Mouse (Mus musculus) neural tube, embryonic 14.5 days (tissue): ENCODE results near the gene Mamstr. TPM values are rescaled to one million over a fixed set of nuclear protein-coding genes. Genes with fewer than 3 reads are reported as not detected.

Source experiments
- ATAC-seq: fragments of 200-750 bp; cut with Nextera tagmentation; 2 replicates; pipeline ENCODE4 v1.8.0; 2017; ENCODE audit warnings: low read depth, mild to moderate bottlenecking, moderate TSS enrichment, moderate library complexity
- H3K27ac ChIP-seq: fragments of 300-500 bp; sonication (generic); 2 replicates; pipeline ENCODE4 v1.5.1; 2014; ENCODE audit warnings: low read depth, mild to moderate bottlenecking, control low read depth, low read length, moderate library complexity, mixed read lengths
- H3K27me3 ChIP-seq: fragments of 300-500 bp; sonication (generic); 2 replicates; pipeline ENCODE4 v1.6.1; 2014; ENCODE audit warnings: low read length; ENCODE audit not compliant: control insufficient read depth, insufficient read depth
- H3K36me3 ChIP-seq: fragments of 300-500 bp; sonication (generic); 2 replicates; pipeline ENCODE4 v1.6.1; 2014; ENCODE audit warnings: low read length, mixed read lengths; ENCODE audit not compliant: control insufficient read depth, insufficient read depth
- H3K4me1 ChIP-seq: fragments of 300-500 bp; sonication (generic); 2 replicates; pipeline ENCODE4 v1.6.1; 2014; ENCODE audit warnings: low read length; ENCODE audit not compliant: control insufficient read depth, insufficient read depth
- H3K4me2 ChIP-seq: fragments of 300-500 bp; sonication (generic); 2 replicates; pipeline ENCODE4 v1.6.1; 2014; ENCODE audit warnings: mild to moderate bottlenecking, low read depth, low read length, control low read depth
- H3K4me3 ChIP-seq: fragments of 300-500 bp; sonication (generic); 2 replicates; pipeline ENCODE4 v1.5.1; 2014; ENCODE audit warnings: low read depth, low read length, control low read depth, mixed read lengths
- H3K9ac ChIP-seq: fragments of 300-500 bp; sonication (generic); replicated peaks from 2 replicates; pipeline ENCODE4 v1.6.1; 2014; ENCODE audit warnings: low read depth, mild to moderate bottlenecking, control low read depth, low read length, mixed read lengths
- H3K9me3 ChIP-seq: fragments of 300-500 bp; sonication (generic); 2 replicates; pipeline ENCODE4 v1.6.1; 2016; ENCODE audit warnings: low read length; ENCODE audit not compliant: control insufficient read depth
- WGBS: fragments of 180-500 bp; shearing (Covaris S2); extraction: QIAGEN DNeasy Blood & Tissue Kit; methylation state at CpG from one replicate; pipeline ENCODE4 v1.1.7; 2014; 5-methylcytosine and 5-hydroxymethylcytosine counted together
- polyA plus RNA-seq: library from polyadenylated mRNA; unstranded; fragments of >200 nt; fragmentation: Nextera tagmentation; extraction: Ambion mirVana; gene quantifications from 2 replicates; pipeline ENCODE4 v1.2.1, GENCODE M21; 2014

Mamstr gene
- polyA plus RNA-seq, 1 experiment from 2014 or later: 2.6 TPM

DNA sequence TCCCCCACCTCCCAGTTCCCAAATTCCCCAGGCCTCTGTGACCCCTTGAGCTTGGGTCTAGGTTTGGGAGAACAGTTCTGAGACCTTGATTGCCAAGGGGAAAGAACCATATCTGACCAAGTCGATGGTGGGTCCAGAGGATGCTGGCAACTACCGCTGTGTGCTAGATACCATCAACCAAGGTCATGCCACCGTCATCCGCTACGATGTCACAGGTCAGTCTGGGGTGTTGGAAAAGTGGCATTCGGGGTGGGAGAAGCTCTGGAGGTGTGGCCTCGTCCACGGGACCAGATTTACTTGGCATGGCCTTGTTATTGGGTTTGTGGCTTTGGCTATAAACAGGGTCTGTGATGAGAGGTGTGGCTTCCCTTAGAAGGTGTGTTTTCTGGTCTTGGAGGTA, 14.3 kb upstream of the Mamstr start:
- Histone ChIP-seq H3K9ac (no peak overlapping the region), H3K27ac (no peak overlapping the region), H3K4me2 (no peak overlapping the region), H3K4me3 (no peak overlapping the region), H3K4me1 (0 out of 2 replicates have a peak, but pooled peaks cover 2% of the 10 kb centered on the region), H3K36me3 (no peaks in the 10 kb centered on the region), H3K9me3 (no peaks in the 10 kb centered on the region), H3K27me3 (no peaks in the 10 kb centered on the region)
- ATAC-seq: no peak
- WGBS: 93% methylated on average over 8 of the region's 8 CpGs

GRCm38 (mm10) chr7:45626571-45627076, 13.2 kb upstream of the Mamstr start:
- Histone ChIP-seq H3K36me3 (no peaks in the 10 kb centered on the region), H3K27ac (no peak overlapping the region), H3K9me3 (no peaks in the 10 kb centered on the region), H3K9ac (no peak overlapping the region), H3K4me3 (no peak overlapping the region), H3K4me1 (0 out of 2 replicates have a peak, but pooled peaks cover 2% of the 10 kb centered on the region), H3K27me3 (no peaks in the 10 kb centered on the region), H3K4me2 (no peak overlapping the region)
- WGBS: 94% methylated on average over 7 of the region's 7 CpGs
- ATAC-seq: no peak

- H3K4me3 ChIP-seq: peak within 1 kb of the TSS; percentile 58
- peak within 1 kb of the TSS; percentile 88 for H3K9ac ChIP-seq
- H3K9me3 ChIP-seq: no peaks in the 10 kb centered on the region
- ATAC-seq: no peak
- H3K4me2 ChIP-seq: peak within 1 kb of the TSS; percentile 83
- no peaks in the 10 kb centered on the region for H3K27me3 ChIP-seq
- WGBS: 88% methylated on average over 8 of the region's 9 CpGs
- H3K4me1 ChIP-seq: 0 out of 2 replicates have a peak, but pooled peaks cover 2% of the 10 kb centered on the region
- H3K27ac ChIP-seq: peak within 1 kb of the TSS; percentile 92
- H3K36me3 ChIP-seq: no peaks in the 10 kb centered on the region
Measured at GRCm38 (mm10) chr7:45627261-45627660, 12.5 kb upstream of the Mamstr start, which contains the start of gene Rasip1. Gene Rasip1, plus strand, starts transcription at chr7:45627488.

GRCm38 (mm10) chr7:45628364-45629294, 11.1 kb upstream of the Mamstr start:
- H3K4me1 ChIP-seq: 0 out of 2 replicates have a peak, but pooled peaks cover 2% of the 10 kb centered on the region
- H3K9ac ChIP-seq: peak overlapping the region; percentile 88
- H3K36me3 ChIP-seq: no peaks in the 10 kb centered on the region
- H3K4me2 ChIP-seq: peak overlapping the region; percentile 83
- peak overlapping the region; percentile 58 for H3K4me3 ChIP-seq
- H3K27me3 ChIP-seq: no peaks in the 10 kb centered on the region
- peak; percentile 85 for ATAC-seq
- peak overlapping the region; percentile 92 for H3K27ac ChIP-seq
- 1% methylated on average over 104 of the region's 105 CpGs for WGBS
- H3K9me3 ChIP-seq: no peaks in the 10 kb centered on the region

- Histone ChIP-seq H3K4me1 (0 out of 2 replicates have a peak, but pooled peaks cover 2% of the 10 kb centered on the region), H3K27ac (no peak overlapping the region), H3K4me3 (no peak overlapping the region), H3K27me3 (no peaks in the 10 kb centered on the region), H3K36me3 (no peaks in the 10 kb centered on the region), H3K9me3 (no peaks in the 10 kb centered on the region), H3K4me2 (no peak overlapping the region), H3K9ac (no peak overlapping the region)
- ATAC-seq: no peak
- 72% methylated on average over 23 of the region's 23 CpGs for WGBS
Measured at GRCm38 (mm10) chr7:45630064-45630907, 9.5 kb upstream of the Mamstr start.

GRCm38 (mm10) chr7:45632499-45632898, 7.3 kb upstream of the Mamstr start:
- Histone ChIP-seq H3K4me3 (0 out of 2 replicates have a peak overlapping the region, but pooled peaks have one; percentile 5), H3K36me3 (no peaks in the 10 kb centered on the region; the same call in 1 of the 2 replicates), H3K4me1 (0 out of 2 replicates have a peak, but pooled peaks cover 2% of the 10 kb centered on the region), H3K27ac (no peak overlapping the region), H3K27me3 (no peaks in the 10 kb centered on the region), H3K9me3 (no peaks in the 10 kb centered on the region; the same call in 1 of the 2 replicates), H3K9ac (0 out of 2 replicates have a peak overlapping the region, but pooled peaks have one; percentile 37), H3K4me2 (peak overlapping the region; percentile 24)
- ATAC-seq: no peak
- 19% methylated on average over 29 of the region's 35 CpGs for WGBS

DNA sequence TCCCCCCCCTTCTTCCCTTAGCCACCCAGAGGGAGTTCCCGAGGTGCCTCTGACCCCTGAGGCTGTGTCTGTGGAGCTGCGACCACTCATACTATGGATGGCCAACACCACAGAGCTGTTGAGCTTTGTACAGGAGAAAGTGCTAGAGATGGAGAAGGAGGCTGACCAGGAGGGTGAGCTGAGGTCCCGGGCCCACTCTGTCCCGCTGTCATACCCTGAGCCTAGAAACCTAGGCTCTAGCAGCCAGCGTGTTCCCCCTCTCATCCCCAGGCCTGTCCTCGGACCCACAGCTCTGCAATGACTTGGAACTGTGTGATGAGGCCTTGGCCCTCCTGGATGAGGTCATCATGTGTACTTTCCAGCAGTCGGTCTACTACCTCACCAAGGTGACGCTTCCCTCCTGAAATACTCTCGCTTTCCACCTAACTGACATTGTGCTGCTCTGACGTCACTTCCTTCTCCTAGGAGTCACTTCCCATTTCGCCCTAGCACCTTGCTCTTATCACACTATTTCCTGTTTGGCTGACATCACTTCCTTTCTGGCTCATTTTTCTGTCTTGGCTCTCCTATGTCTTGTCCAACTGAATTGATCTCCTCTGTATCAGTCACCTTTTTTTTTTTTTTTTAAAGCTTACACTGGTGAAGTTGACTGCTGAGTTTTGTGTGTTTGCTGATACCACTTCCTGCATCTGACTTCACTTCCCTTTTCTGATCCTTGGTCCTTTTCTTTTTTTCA, 4.7 kb upstream of the Mamstr start:
- 88% methylated on average over 11 of the region's 11 CpGs for whole genome bisulfite sequencing
- ATAC-seq: no peak
- H3K9me3 ChIP-seq: no peaks in the 10 kb centered on the region; the same call in 1 of the 2 replicates

More for the DNA sequence above, 4.7 kb upstream of the Mamstr start:
- Histone ChIP-seq H3K27me3 (no peaks in the 10 kb centered on the region), H3K9ac (no peak overlapping the region), H3K4me2 (no peak overlapping the region), H3K27ac (no peak overlapping the region), H3K4me3 (no peak overlapping the region), H3K36me3 (no peaks in the 10 kb centered on the region; the same call in 1 of the 2 replicates), H3K4me1 (peaks cover 3% of the 10 kb centered on the region; the same call in 1 of the 2 replicates)
